Mouse (Mus musculus): Measurements from ENCODE around the gene Fgd6. TPM values are rescaled to one million over a fixed set of nuclear protein-coding genes. Genes with fewer than 3 reads are reported as not detected.

Gene Fgd6
- polyA plus RNA-seq (2012; rRNA removed): 1.7 and 2.0 TPM in 2 replicates

DNA sequence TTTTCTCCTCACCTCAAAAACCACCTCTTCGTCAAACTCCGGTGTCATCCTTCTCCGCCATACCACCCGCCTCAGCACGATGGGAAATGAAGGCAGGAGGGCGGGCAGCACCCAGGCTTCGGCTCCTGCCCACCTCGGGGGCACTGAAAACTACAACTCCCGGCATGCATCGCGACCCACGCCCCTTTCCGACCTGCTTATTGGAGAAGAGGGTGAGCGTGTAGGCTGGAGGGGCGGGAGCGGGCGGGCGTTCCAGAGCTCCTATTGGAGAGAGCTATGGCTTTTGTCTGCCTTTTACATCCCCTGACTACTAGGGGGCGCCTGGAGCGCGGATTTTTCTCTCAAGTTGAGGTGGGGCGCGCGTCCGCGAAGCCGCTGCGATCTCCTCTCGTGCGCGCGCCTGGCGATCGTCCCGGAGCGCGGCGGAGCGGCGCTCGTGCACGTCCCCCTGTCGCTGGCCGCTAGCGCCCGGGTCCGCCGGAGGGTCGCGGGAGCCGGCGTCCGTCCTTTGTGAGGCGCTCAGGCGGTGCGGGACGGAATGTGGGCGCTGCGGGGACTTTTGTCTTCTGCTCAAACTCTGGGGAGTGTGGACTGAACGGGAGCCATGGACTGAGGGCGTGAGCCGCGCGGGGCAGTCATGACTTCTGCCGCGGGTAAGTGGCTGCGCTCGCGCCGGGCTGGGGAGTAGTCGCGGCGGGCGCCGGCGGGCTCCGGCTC is at the start of gene Fgd6, which contains the start of gene Vezt:
Gene Fgd6, plus strand, starts transcription at position 344 of the 717 bp plus-strand sequence.
Gene Vezt, minus strand, starts transcription at position 160 of the 717 bp plus-strand sequence.
- H3K27me3 ChIP-seq (ENCODE audit: control insufficient read depth, insufficient read depth, low read length): no peaks in the 10 kb centered on the region
- WGBS: under 1% methylated on average over 77 of the region's 77 CpGs
- H3K27ac ChIP-seq (ENCODE audit: control insufficient read depth, insufficient read depth, low read length): no peak within 1 kb of the TSS
- H3K36me3 ChIP-seq (ENCODE audit: control insufficient read depth, insufficient read depth, low read length): no peaks in the 10 kb centered on the region
- peak within 1 kb of the TSS; percentile 72 for H3K4me3 ChIP-seq (ENCODE audit: control insufficient read depth, insufficient read depth, low read length)
- peaks cover 5% of the 10 kb centered on the region for H3K4me1 ChIP-seq (replicated peaks; ENCODE audit: control insufficient read depth, insufficient read depth, low read length)
- peak; percentile 99 for DNase-seq
- TF ChIP-seq POLR2A (IDR thresholded peaks at IDR 0.05; ENCODE audit: control insufficient read depth, extremely low read depth, insufficient read depth, low read length, poor library complexity) (peak; percentile 58; the same call in 1 of the 2 replicates), CTCF (IDR thresholded peaks at IDR 0.05; ENCODE audit: borderline replicate concordance, control insufficient read depth, extremely low read depth, insufficient read depth, low read length, poor library complexity) (peak; percentile 74)

GRCm38 (mm10) chr10:93994136-93994535 is 41.7 kb upstream of the Fgd6 start:
- Histone ChIP-seq H3K27me3 (ENCODE audit: control insufficient read depth, insufficient read depth, low read length) (no peaks in the 10 kb centered on the region), H3K4me3 (ENCODE audit: control insufficient read depth, insufficient read depth, low read length) (no peak overlapping the region), H3K27ac (ENCODE audit: control insufficient read depth, insufficient read depth, low read length) (no peak overlapping the region), H3K4me1 (replicated peaks; ENCODE audit: control insufficient read depth, insufficient read depth, low read length) (no peaks in the 10 kb centered on the region), H3K36me3 (ENCODE audit: control insufficient read depth, insufficient read depth, low read length) (peaks cover 31% of the 10 kb centered on the region)
- DNase-seq: no peak
- WGBS: 99% methylated on average over 10 of the region's 10 CpGs
- TF ChIP-seq POLR2A (IDR thresholded peaks at IDR 0.05; ENCODE audit: control insufficient read depth, extremely low read depth, insufficient read depth, low read length, poor library complexity): no peak
- TF ChIP-seq CTCF (IDR thresholded peaks at IDR 0.05; ENCODE audit: borderline replicate concordance, control insufficient read depth, extremely low read depth, insufficient read depth, low read length, poor library complexity): no peak

GRCm38 (mm10) chr10:93995100-93995499 is 40.7 kb upstream of the Fgd6 start:
- Histone ChIP-seq H3K36me3 (ENCODE audit: control insufficient read depth, insufficient read depth, low read length) (peaks cover 41% of the 10 kb centered on the region), H3K4me1 (replicated peaks; ENCODE audit: control insufficient read depth, insufficient read depth, low read length) (no peaks in the 10 kb centered on the region), H3K4me3 (ENCODE audit: control insufficient read depth, insufficient read depth, low read length) (no peak overlapping the region), H3K27me3 (ENCODE audit: control insufficient read depth, insufficient read depth, low read length) (no peaks in the 10 kb centered on the region), H3K27ac (ENCODE audit: control insufficient read depth, insufficient read depth, low read length) (no peak overlapping the region)
- no peak for TF ChIP-seq POLR2A (IDR thresholded peaks at IDR 0.05; ENCODE audit: control insufficient read depth, extremely low read depth, insufficient read depth, low read length, poor library complexity)
- TF ChIP-seq CTCF (IDR thresholded peaks at IDR 0.05; ENCODE audit: borderline replicate concordance, control insufficient read depth, extremely low read depth, insufficient read depth, low read length, poor library complexity): no peak
- 91% methylated on average over 1 of the region's 1 CpGs for WGBS
- no peak for DNase-seq

DNA sequence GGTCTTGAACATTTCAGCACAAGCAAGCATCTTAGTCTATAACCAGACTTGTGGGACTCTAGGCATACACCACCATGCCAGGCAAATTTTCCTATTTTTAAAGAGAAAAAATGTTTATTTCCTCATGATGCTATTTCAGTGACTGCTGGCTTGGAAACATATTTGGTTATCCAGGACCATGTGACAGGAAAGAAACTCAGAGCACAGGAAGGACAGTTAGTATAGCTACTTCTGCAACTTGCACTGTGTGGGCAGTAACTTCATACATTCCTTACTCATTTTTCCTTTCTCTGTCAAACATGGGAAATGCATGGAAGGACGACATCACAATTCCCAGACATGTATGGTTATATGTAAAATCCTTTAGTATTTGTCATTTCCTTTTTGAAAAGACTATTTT is 36.4 kb upstream of the Fgd6 start:
- DNase-seq: no peak
- H3K27ac ChIP-seq (ENCODE audit: control insufficient read depth, insufficient read depth, low read length): no peak overlapping the region
- TF ChIP-seq CTCF (IDR thresholded peaks at IDR 0.05; ENCODE audit: borderline replicate concordance, control insufficient read depth, extremely low read depth, insufficient read depth, low read length, poor library complexity) (no peak), POLR2A (IDR thresholded peaks at IDR 0.05; ENCODE audit: control insufficient read depth, extremely low read depth, insufficient read depth, low read length, poor library complexity) (no peak)
- 82% methylated on average over 1 of the region's 1 CpGs for WGBS
- no peaks in the 10 kb centered on the region for H3K4me1 ChIP-seq (replicated peaks; ENCODE audit: control insufficient read depth, insufficient read depth, low read length)
- no peaks in the 10 kb centered on the region for H3K27me3 ChIP-seq (ENCODE audit: control insufficient read depth, insufficient read depth, low read length)
- peaks cover 65% of the 10 kb centered on the region for H3K36me3 ChIP-seq (ENCODE audit: control insufficient read depth, insufficient read depth, low read length)
- H3K4me3 ChIP-seq (ENCODE audit: control insufficient read depth, insufficient read depth, low read length): no peak overlapping the region

DNA sequence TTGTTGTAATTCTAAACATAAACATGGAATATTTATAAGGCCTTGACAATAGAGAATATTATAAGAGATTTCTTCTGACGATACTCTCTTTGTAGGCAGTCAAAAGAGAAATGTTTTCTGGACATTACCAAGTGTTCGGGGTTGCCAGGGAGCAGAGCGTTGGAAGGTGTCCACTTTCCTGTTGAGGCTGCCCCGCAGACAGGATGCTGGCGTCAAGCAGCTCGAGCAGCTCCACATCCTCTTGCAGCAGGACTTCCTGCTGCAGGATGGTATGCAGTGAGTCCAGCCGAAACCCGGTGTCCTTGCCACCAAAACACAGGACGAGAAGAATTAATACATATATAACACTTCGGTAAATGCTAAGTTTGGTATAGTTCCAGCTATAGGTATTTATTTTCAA is 35.6 kb upstream of the Fgd6 start:
- Histone ChIP-seq H3K4me3 (ENCODE audit: control insufficient read depth, insufficient read depth, low read length) (no peak overlapping the region), H3K4me1 (replicated peaks; ENCODE audit: control insufficient read depth, insufficient read depth, low read length) (no peaks in the 10 kb centered on the region), H3K27ac (ENCODE audit: control insufficient read depth, insufficient read depth, low read length) (no peak overlapping the region), H3K36me3 (ENCODE audit: control insufficient read depth, insufficient read depth, low read length) (peaks cover 60% of the 10 kb centered on the region), H3K27me3 (ENCODE audit: control insufficient read depth, insufficient read depth, low read length) (no peaks in the 10 kb centered on the region)
- no peak for DNase-seq
- no peak for TF ChIP-seq CTCF (IDR thresholded peaks at IDR 0.05; ENCODE audit: borderline replicate concordance, control insufficient read depth, extremely low read depth, insufficient read depth, low read length, poor library complexity)
- TF ChIP-seq POLR2A (IDR thresholded peaks at IDR 0.05; ENCODE audit: control insufficient read depth, extremely low read depth, insufficient read depth, low read length, poor library complexity): no peak
- WGBS: 85% methylated on average over 10 of the region's 10 CpGs

- Histone ChIP-seq H3K4me3 (ENCODE audit: control insufficient read depth, insufficient read depth, low read length) (no peak overlapping the region), H3K27me3 (ENCODE audit: control insufficient read depth, insufficient read depth, low read length) (no peaks in the 10 kb centered on the region), H3K36me3 (ENCODE audit: control insufficient read depth, insufficient read depth, low read length) (peaks cover 12% of the 10 kb centered on the region), H3K27ac (ENCODE audit: control insufficient read depth, insufficient read depth, low read length) (no peak overlapping the region), H3K4me1 (replicated peaks; ENCODE audit: control insufficient read depth, insufficient read depth, low read length) (no peaks in the 10 kb centered on the region)
- DNase-seq: no peak
- WGBS: 98% methylated on average over 2 of the region's 2 CpGs
- TF ChIP-seq CTCF (IDR thresholded peaks at IDR 0.05; ENCODE audit: borderline replicate concordance, control insufficient read depth, extremely low read depth, insufficient read depth, low read length, poor library complexity) (no peak), POLR2A (IDR thresholded peaks at IDR 0.05; ENCODE audit: control insufficient read depth, extremely low read depth, insufficient read depth, low read length, poor library complexity) (no peak)
Measured at GRCm38 (mm10) chr10:94008356-94008755, 27.4 kb upstream of the Fgd6 start.
